23 mouse cellular contexts compared by ENCODE assay signal in the genomic region with DNA sequence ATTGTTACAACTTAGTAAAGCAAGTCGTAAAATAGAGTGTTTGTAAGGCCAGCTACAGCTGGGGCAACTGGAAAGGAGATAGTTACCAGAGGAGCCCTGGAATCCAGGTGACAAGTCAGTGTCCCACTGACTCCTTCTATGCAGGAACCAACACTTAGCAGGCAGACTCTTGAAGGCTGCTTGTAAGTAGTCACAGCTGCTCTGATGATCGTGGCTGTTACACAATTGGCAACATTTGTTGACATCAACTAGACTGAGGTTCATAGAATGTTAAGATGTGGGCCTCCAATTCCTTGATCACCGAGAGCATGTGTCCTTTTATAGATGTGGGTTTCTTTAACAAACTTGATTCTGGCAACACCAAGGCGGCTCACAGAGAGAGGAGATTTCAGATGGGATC.
DNase-seq lines count a peak whose midpoint lies in the region; ATAC-seq and TF ChIP-seq lines count a peak whose summit lies in the region.
"Had no signal": no experiment of that assay in that cellular context is flagged by ENCODE, and none has a peak within 500 bp of the region (broad histone marks: within the 10 kb centered on the region; RNA-seq: fewer than 3 reads in every experiment).

No protein-coding gene starts in this region.

- peak overlapping the region; percentile 74 for H3K27ac ChIP-seq in heart, postnatal 0 days (ENCODE audit: low read depth)
- H3K27ac ChIP-seq in heart, embryonic 11.5 days (ENCODE audit: low read depth, low read length) = no peak overlapping the region
- no peak overlapping the region for H3K27ac ChIP-seq in lung, embryonic 14.5 days (ENCODE audit: low read depth)
- H3K27ac ChIP-seq: forebrain, embryonic 10.5 days; heart, embryonic 10.5 days; hindbrain, embryonic 10.5 days; kidney, postnatal 0 days; midbrain, embryonic 12.5 days; neural tube, embryonic 12.5 days had no signal

- 61% methylated on average over 4 of the region's 4 CpGs for WGBS in heart, postnatal 0 days
- 75% methylated on average over 4 of the region's 4 CpGs for WGBS in heart, embryonic 11.5 days (ENCODE audit: insufficient replicate concordance)
- WGBS in lung, embryonic 14.5 days = 35% methylated on average over 4 of the region's 4 CpGs

- H3K36me3 ChIP-seq in heart, postnatal 0 days (replicated peaks; ENCODE audit: control insufficient read depth, insufficient read depth, low read length) = 0 out of 2 replicates have a peak, but pooled peaks cover 3% of the 10 kb centered on the region
- H3K36me3 ChIP-seq in heart, embryonic 11.5 days (ENCODE audit: control insufficient read depth, insufficient read depth, low read length) = no peaks in the 10 kb centered on the region
- no peaks in the 10 kb centered on the region for H3K36me3 ChIP-seq in lung, embryonic 14.5 days (ENCODE audit: insufficient read depth)
- H3K36me3 ChIP-seq: hindbrain, embryonic 10.5 days; midbrain, embryonic 12.5 days; neural tube, embryonic 12.5 days had no signal

- no peaks in the 10 kb centered on the region for H3K27me3 ChIP-seq in heart, postnatal 0 days (ENCODE audit: control insufficient read depth, insufficient read depth, low read length)
- H3K27me3 ChIP-seq in heart, embryonic 11.5 days (ENCODE audit: control insufficient read depth, insufficient read depth, low read length) = no peaks in the 10 kb centered on the region
- H3K27me3 ChIP-seq in lung, embryonic 14.5 days (ENCODE audit: insufficient read depth, low read length) = no peaks in the 10 kb centered on the region
- H3K27me3 ChIP-seq: midbrain, embryonic 12.5 days; neural tube, embryonic 12.5 days had no signal

- no peak for ATAC-seq in heart, postnatal 0 days (ENCODE audit: insufficient read depth, low read depth)
- ATAC-seq in heart, embryonic 11.5 days (replicated peaks; ENCODE audit: insufficient number of reproducible peaks, low FRiP score, low TSS enrichment) = no peak
- no peak for ATAC-seq in lung, embryonic 14.5 days (ENCODE audit: insufficient read depth)
- ATAC-seq: activated CD4-positive, CD25-positive, alpha-beta regulatory T cell, adult 4 months; forebrain, embryonic 16.5 days; hindbrain, embryonic 16.5 days; intestine, embryonic 16.5 days had no signal

- H3K4me2 ChIP-seq in heart, postnatal 0 days (ENCODE audit: low read depth, low read length) = no peak overlapping the region
- H3K4me2 ChIP-seq in heart, embryonic 11.5 days = no peak overlapping the region
- H3K4me2 ChIP-seq in lung, embryonic 14.5 days = no peak overlapping the region
- H3K4me2 ChIP-seq: midbrain, embryonic 12.5 days; neural tube, embryonic 12.5 days had no signal

- no peak for TF ChIP-seq CTCF in heart, postnatal 0 days (IDR thresholded peaks at IDR 0.05; ENCODE audit: low read depth)
- TF ChIP-seq CTCF in lung, embryonic 14.5 days (IDR thresholded peaks at IDR 0.05; ENCODE audit: low read depth) = no peak

- no peaks in the 10 kb centered on the region; the same call in none of the 2 replicates for H3K4me1 ChIP-seq in heart, postnatal 0 days (ENCODE audit: control insufficient read depth, insufficient read depth)
- H3K4me1 ChIP-seq in heart, embryonic 11.5 days (ENCODE audit: control insufficient read depth, insufficient read depth, low read length) = no peaks in the 10 kb centered on the region
- no peaks in the 10 kb centered on the region for H3K4me1 ChIP-seq in lung, embryonic 14.5 days (ENCODE audit: insufficient read depth)
- H3K4me1 ChIP-seq: heart, embryonic 10.5 days; hindbrain, embryonic 10.5 days; neural tube, embryonic 12.5 days had no signal

- no peak for DNase-seq in heart, postnatal 0 days (ENCODE audit: low spot score)
- DNase-seq in lung, embryonic 14.5 days = peak; percentile 44
- DNase-seq in lung, postnatal 25 days (ENCODE audit: low spot score) = no peak
- peak; percentile 18 for DNase-seq in NIH3T3 (ENCODE audit: low read depth)
- peak; percentile 7 for DNase-seq in adipocyte (ENCODE audit: low spot score)
- no peak for DNase-seq in embryo, embryonic 9.5 days (ENCODE audit: extremely low spot score)
- DNase-seq in right cerebral cortex, postnatal 4 days = no peak
- DNase-seq: adrenal gland, postnatal 10 days; cerebellum, adult 9-11 months; right cerebral cortex, postnatal 14 days; spleen, adult 18-20 months; thymus, postnatal 14 days had no signal

- H3K4me3 ChIP-seq in heart, postnatal 0 days (ENCODE audit: low read depth, low read length) = no peak overlapping the region
- no peak overlapping the region for H3K4me3 ChIP-seq in heart, embryonic 11.5 days (ENCODE audit: low read depth, low read length)
- no peak overlapping the region for H3K4me3 ChIP-seq in lung, embryonic 14.5 days (ENCODE audit: low read depth, low read length)
- H3K4me3 ChIP-seq: forebrain, embryonic 10.5 days; heart, embryonic 10.5 days; hindbrain, embryonic 10.5 days; midbrain, embryonic 12.5 days; neural tube, embryonic 12.5 days had no signal

- no peak overlapping the region for H3K9ac ChIP-seq in heart, postnatal 0 days (replicated peaks; ENCODE audit: low read depth, low read length)
- H3K9ac ChIP-seq in heart, embryonic 11.5 days (ENCODE audit: low read depth, low read length) = no peak overlapping the region
- H3K9ac ChIP-seq in lung, embryonic 14.5 days = no peak overlapping the region
- H3K9ac ChIP-seq: midbrain, embryonic 12.5 days; neural tube, embryonic 12.5 days had no signal

- no peak for TF ChIP-seq EP300 in heart, postnatal 0 days (IDR thresholded peaks at IDR 0.05; ENCODE audit: low read depth)

- no peaks in the 10 kb centered on the region for H3K9me3 ChIP-seq in heart, postnatal 0 days (replicated peaks; ENCODE audit: control insufficient read depth, low read length)
- no peaks in the 10 kb centered on the region for H3K9me3 ChIP-seq in heart, embryonic 11.5 days (replicated peaks; ENCODE audit: control insufficient read depth, low read length)
- H3K9me3 ChIP-seq in lung, embryonic 14.5 days (ENCODE audit: low read depth, low read length) = no peaks in the 10 kb centered on the region
- H3K9me3 ChIP-seq: forebrain, embryonic 10.5 days; heart, embryonic 10.5 days; hindbrain, embryonic 10.5 days; midbrain, embryonic 12.5 days; neural tube, embryonic 12.5 days had no signal

Comparison
In these comparisons a context has a peak if more than half of its experiments do, and no peak if none do; other contexts are left out.
1. DNase-seq: peak in lung, embryonic 14.5 days (single experiment), NIH3T3 (single experiment) and adipocyte (single experiment); none in heart, postnatal 0 days (single experiment), lung, postnatal 25 days (single experiment), embryo, embryonic 9.5 days (single experiment) and right cerebral cortex, postnatal 4 days (single experiment).